Mouse (Mus musculus) lung, postnatal 0 days (tissue): ENCODE measurements at regions not wholly inside any gene's neighbourhood (a gene's known extent, or its start where the extent isn't known, plus 50 kb on each side); places are given as distances from the start of the nearest gene placed in this dataset.
A peak's percentile ranks its signal among the peaks of the same experiment; 100 is the strongest.

Source experiments
- ATAC-seq: fragments of 200-750 bp; cut with Nextera tagmentation; 2 replicates; pipeline ENCODE4 v1.8.0; 2017; ENCODE audit warnings: moderate library complexity
- DNase-seq: peaks from one replicate; pipeline ENCODE4 v3.0.0-alpha.2; 2016; ENCODE audit warnings: low spot score
- H3K27ac ChIP-seq: fragments of 300-500 bp; sonication (generic); 2 replicates; pipeline ENCODE4 v1.5.1; 2014; ENCODE audit warnings: antibody characterized with exemption, mild to moderate bottlenecking, low read length, mixed read lengths
- H3K27me3 ChIP-seq: fragments of 300-500 bp; sonication (generic); replicated peaks from 2 replicates; pipeline ENCODE4 v1.6.1; 2014; ENCODE audit warnings: low read length, mixed read lengths; ENCODE audit not compliant: insufficient read depth
- H3K36me3 ChIP-seq: fragments of 300-500 bp; sonication (generic); 2 replicates; pipeline ENCODE4 v1.6.1; 2014; ENCODE audit warnings: low read length, mixed read lengths; ENCODE audit not compliant: insufficient read depth
- H3K4me1 ChIP-seq: fragments of 300-500 bp; sonication (generic); 2 replicates; pipeline ENCODE4 v1.6.1; 2014; ENCODE audit warnings: antibody characterized with exemption, low read depth, low read length, mixed read lengths; ENCODE audit not compliant: insufficient read depth
- H3K4me2 ChIP-seq: fragments of 300-500 bp; sonication (generic); replicated peaks from 2 replicates; pipeline ENCODE4 v1.6.1; 2014; ENCODE audit warnings: low read depth, mild to moderate bottlenecking, low read length, moderate library complexity, mixed read lengths
- H3K4me3 ChIP-seq: fragments of 300-500 bp; sonication (generic); 2 replicates; pipeline ENCODE4 v1.5.1; 2014; ENCODE audit warnings: low read depth, low read length
- H3K9ac ChIP-seq: fragments of 300-500 bp; sonication (generic); replicated peaks from 2 replicates; pipeline ENCODE4 v1.6.1; 2014; ENCODE audit warnings: low read depth, mild to moderate bottlenecking
- H3K9me3 ChIP-seq: fragments of 300-500 bp; sonication (generic); 2 replicates; pipeline ENCODE4 v1.6.1; 2016; ENCODE audit warnings: low read length, mixed read lengths
- CTCF ChIP-seq: IDR thresholded peaks from 2 replicates; pipeline ENCODE4 v1.5.1; 2016; ENCODE audit warnings: antibody characterized with exemption, mild to moderate bottlenecking
- EP300 ChIP-seq: IDR thresholded peaks from 2 replicates; pipeline ENCODE4 v1.6.1; 2016; ENCODE audit warnings: antibody characterized with exemption, mild to moderate bottlenecking, control low read depth
- WGBS: fragments of 180-500 bp; shearing (Covaris S2); extraction: QIAGEN DNeasy Blood & Tissue Kit; methylation state at CpG from one replicate; pipeline ENCODE4 v1.1.7; 2014; 5-methylcytosine and 5-hydroxymethylcytosine counted together

DNA sequence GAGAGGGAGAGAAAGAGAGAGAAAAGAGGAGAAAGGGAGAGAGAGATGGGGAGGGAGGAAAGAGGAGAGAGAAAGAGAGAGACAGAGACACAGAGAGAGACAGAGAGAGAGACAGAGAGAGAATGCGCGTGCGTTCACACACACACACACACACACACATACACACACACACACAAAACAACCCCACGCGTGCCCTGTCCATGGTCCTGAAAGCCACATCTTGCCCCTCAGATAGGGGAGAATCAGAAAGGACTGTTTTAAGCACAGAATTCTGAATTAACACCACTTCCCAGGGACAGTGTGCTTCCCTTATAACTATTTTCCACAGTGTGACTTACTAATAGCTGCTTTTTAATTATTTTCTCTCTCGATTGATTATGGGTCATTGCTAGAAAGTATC lies 368.7 kb upstream of the Camk1g start:
- WGBS, result 48% methylated on average over 6 of the region's 6 CpGs
- DNase-seq, result peak; percentile 8
- TF ChIP-seq EP300 (no peak), CTCF (no peak)

DNA sequence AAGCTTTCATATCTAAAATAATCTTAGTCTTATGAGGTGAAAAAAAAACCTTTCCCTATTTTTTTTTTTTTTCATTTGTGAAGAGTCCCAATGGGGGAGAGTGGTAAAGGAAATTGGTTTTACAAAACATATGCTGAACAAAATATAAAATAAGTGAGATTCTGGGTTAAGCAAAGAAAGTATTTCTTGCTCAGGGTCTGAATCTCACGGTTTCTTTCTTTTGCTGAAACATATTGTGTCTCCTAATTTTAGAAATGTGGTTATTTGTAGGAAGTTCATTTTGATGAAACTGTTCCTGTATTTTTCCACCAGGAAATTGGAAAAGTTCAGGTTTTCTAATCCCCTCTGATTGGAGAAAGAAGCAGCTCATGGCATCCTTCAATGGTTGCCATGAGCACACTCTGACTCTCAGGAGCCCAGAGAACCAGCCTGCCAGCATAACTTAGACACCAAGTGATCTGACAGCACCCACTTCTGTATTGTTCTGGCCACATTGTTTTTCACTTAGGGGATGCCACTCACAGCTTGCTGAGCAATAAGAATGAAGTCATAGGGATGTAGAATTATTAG lies 365.9 kb upstream of the Camk1g start:
- DNase-seq, result no peak
- no peaks in the 10 kb centered on the region for H3K36me3 ChIP-seq
- no peaks in the 10 kb centered on the region for H3K9me3 ChIP-seq
- H3K9ac ChIP-seq, result no peak overlapping the region
- H3K4me2 ChIP-seq, result no peak overlapping the region
- no peaks in the 10 kb centered on the region for H3K4me1 ChIP-seq
- H3K27ac ChIP-seq, result no peak overlapping the region
- ATAC-seq, result no peak
- 58% methylated on average over 1 of the region's 1 CpGs for WGBS
- no peaks in the 10 kb centered on the region for H3K27me3 ChIP-seq
- no peak for TF ChIP-seq EP300
- no peak for TF ChIP-seq CTCF
- H3K4me3 ChIP-seq, result no peak overlapping the region

More for the DNA sequence above, 368.7 kb upstream of the Camk1g start:
- no peak overlapping the region for H3K9ac ChIP-seq
- no peaks in the 10 kb centered on the region for H3K36me3 ChIP-seq
- no peak overlapping the region for H3K27ac ChIP-seq
- no peak overlapping the region for H3K4me2 ChIP-seq
- no peaks in the 10 kb centered on the region for H3K9me3 ChIP-seq
- no peak for ATAC-seq
- no peak overlapping the region for H3K4me3 ChIP-seq
- no peaks in the 10 kb centered on the region for H3K4me1 ChIP-seq
- H3K27me3 ChIP-seq, result no peaks in the 10 kb centered on the region

DNA sequence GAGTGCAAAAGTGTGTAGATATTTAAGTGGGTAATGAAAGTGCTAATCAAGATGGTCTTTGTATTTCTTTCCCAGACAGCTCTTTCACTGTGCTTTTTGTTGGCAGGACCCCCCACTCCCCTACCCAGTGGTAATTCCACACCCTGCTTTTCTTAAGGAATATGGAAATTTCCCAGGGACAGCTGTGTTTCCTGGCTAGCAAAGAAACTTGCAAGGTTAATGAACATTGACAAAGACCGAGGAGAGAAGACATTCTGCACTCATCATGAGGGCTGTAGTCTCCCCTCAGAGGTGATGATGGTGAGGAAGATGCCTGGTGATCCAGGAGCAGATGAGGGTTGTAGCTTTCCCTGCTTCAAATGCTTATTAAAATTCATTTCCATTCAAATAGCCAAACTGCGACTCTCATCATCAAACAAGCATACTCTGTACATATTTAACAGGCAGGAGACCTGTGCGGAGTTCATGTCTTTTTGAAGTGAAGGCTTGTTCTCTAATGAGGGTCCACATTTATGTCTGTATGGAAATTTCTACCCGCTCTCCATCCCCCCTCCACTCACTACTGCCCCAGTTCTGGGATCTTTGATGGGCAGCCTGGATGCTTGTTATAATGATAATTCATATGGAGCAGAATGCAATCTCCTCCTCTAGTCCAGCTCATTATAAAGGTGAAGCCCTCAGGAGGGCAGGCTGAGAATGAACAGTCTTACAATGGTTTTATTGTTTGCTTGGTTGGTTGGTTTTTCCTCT lies 364.1 kb upstream of the Camk1g start:
- Histone ChIP-seq H3K27me3 (no peaks in the 10 kb centered on the region), H3K9me3 (no peaks in the 10 kb centered on the region), H3K27ac (no peak overlapping the region), H3K4me3 (no peak overlapping the region), H3K36me3 (no peaks in the 10 kb centered on the region), H3K4me1 (no peaks in the 10 kb centered on the region), H3K4me2 (no peak overlapping the region), H3K9ac (no peak overlapping the region)
- TF ChIP-seq CTCF (no peak), EP300 (no peak)
- WGBS, result 60% methylated on average over 4 of the region's 4 CpGs
- no peak for DNase-seq
- no peak for ATAC-seq

DNA sequence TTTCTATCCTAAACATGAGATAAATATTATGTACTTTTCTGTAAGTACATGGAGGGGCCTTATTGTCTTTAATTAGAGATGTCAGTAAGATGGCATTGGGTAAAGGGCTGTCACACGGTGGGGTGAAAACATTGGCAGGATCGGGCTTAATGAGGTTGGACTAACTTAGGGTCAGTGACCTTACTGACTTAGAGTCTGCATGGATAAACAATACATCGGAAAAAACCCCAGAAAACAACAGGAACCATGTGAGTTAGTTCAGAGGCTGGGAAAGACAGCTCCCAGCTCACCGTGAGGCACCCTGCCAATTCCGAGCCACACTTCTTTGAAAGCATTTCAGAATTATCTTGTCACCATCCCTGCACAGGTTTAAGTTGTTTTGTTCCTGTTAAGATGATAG lies 363.3 kb upstream of the Camk1g start:
- Histone ChIP-seq H3K4me2 (no peak overlapping the region), H3K4me3 (no peak overlapping the region), H3K9ac (no peak overlapping the region), H3K27ac (no peak overlapping the region), H3K9me3 (no peaks in the 10 kb centered on the region), H3K27me3 (no peaks in the 10 kb centered on the region), H3K36me3 (no peaks in the 10 kb centered on the region), H3K4me1 (no peaks in the 10 kb centered on the region)
- ATAC-seq (no peak), DNase-seq (no peak)
- 13% methylated on average over 5 of the region's 5 CpGs for WGBS
- TF ChIP-seq CTCF (no peak), EP300 (no peak)

DNA sequence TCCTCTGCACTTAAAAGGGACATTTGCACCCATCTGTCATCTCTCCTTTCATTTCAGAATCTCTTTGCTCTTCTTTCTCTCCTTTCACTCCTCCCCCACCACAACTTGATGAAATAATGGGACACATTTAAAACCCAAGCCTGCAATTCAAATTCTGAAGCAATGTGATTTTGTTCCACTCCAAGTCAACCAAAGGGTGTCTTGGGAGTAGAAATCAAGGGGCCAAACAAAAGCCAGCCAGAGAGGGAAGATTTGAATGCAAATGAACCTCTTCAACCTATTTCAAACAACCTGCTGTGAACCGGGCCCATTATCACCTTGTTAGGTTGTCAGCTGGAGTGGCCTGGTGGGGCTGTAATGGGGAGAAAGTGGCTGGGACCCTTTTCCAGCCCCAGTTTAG lies 362.0 kb upstream of the Camk1g start:
- Histone ChIP-seq H3K9ac (no peak overlapping the region), H3K4me3 (no peak overlapping the region), H3K4me1 (no peaks in the 10 kb centered on the region), H3K36me3 (no peaks in the 10 kb centered on the region), H3K27me3 (no peaks in the 10 kb centered on the region), H3K4me2 (no peak overlapping the region), H3K27ac (no peak overlapping the region), H3K9me3 (no peaks in the 10 kb centered on the region)
- DNase-seq (no peak), ATAC-seq (no peak)
- 4% methylated on average over 1 of the region's 1 CpGs for WGBS
- TF ChIP-seq CTCF (no peak), EP300 (no peak)

DNA sequence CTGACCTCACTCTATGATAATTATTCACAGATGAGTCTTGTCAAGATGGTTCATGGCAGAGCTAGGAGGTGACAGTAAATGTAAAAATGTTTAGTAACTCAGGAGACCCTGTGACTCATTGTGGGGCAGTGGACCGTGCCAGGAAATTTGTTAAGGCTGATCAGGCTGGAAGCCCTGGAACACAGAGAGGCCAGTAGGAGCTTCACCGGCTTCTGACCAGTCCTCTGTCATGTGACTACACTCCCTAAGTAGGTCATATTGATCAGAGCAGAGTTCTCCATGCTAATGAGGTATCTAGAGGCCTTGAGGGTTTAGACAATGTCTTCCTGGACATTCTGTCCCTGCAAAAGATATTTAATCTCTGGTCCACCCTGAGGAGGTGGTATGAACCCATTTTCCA lies 351.8 kb upstream of the Camk1g start:
- Histone ChIP-seq H3K9ac (no peak overlapping the region), H3K36me3 (no peaks in the 10 kb centered on the region), H3K27ac (no peak overlapping the region), H3K9me3 (no peaks in the 10 kb centered on the region), H3K4me1 (no peaks in the 10 kb centered on the region), H3K4me3 (no peak overlapping the region), H3K27me3 (no peaks in the 10 kb centered on the region), H3K4me2 (no peak overlapping the region)
- ATAC-seq, result no peak
- DNase-seq, result no peak
- TF ChIP-seq CTCF (no peak), EP300 (no peak)
- WGBS, result 76% methylated on average over 2 of the region's 2 CpGs
